Comparison of ENCODE assay signal across 18 mouse cellular contexts in the genomic region with DNA sequence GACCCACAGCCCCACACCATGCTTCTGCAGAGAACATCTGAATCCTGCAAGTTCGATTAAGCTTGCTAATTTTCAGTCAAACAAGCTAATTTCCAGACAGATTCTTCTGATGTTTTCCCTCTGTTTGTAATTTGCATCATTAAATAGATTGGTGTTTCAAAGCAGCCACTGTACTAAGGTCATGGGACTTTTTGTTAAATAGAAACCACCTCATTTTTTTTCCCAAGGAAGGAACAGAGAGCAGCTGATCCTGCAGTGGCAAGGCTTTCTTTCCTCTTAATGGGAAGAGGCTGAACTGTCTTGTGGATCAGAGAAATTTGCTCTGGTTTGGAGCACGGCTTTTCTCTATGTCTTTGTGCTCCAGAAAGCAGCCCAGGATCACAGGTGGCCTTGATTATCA.
DNase-seq lines count a peak whose midpoint lies in the region; ATAC-seq and TF ChIP-seq lines count a peak whose summit lies in the region.
"Had no signal": no experiment of that assay in that cellular context is flagged by ENCODE, and none has a peak within 500 bp of the region (broad histone marks: within the 10 kb centered on the region; RNA-seq: fewer than 3 reads in every experiment).

No protein-coding gene starts in this region.

- no peaks in the 10 kb centered on the region for H3K9me3 ChIP-seq in forebrain, embryonic 12.5 days
- no peaks in the 10 kb centered on the region for H3K9me3 ChIP-seq in forebrain, embryonic 10.5 days
- no peaks in the 10 kb centered on the region for H3K9me3 ChIP-seq in forebrain, postnatal 0 days (ENCODE audit: low read length)
- H3K9me3 ChIP-seq in midbrain, embryonic 11.5 days (ENCODE audit: control insufficient read depth, low read length): no peaks in the 10 kb centered on the region
- H3K9me3 ChIP-seq in neural tube, embryonic 14.5 days (ENCODE audit: control insufficient read depth, low read length): no peaks in the 10 kb centered on the region
- H3K9me3 ChIP-seq in kidney, embryonic 14.5 days (ENCODE audit: control insufficient read depth, low read length): no peaks in the 10 kb centered on the region
- H3K9me3 ChIP-seq: embryonic facial prominence, embryonic 15.5 days had no signal

- no peak for TF ChIP-seq CTCF in forebrain, postnatal 0 days (IDR thresholded peaks at IDR 0.05; ENCODE audit: low read depth)

- H3K36me3 ChIP-seq in forebrain, embryonic 12.5 days (replicated peaks): no peaks in the 10 kb centered on the region
- H3K36me3 ChIP-seq in forebrain, embryonic 10.5 days (replicated peaks): no peaks in the 10 kb centered on the region
- no peaks in the 10 kb centered on the region for H3K36me3 ChIP-seq in forebrain, postnatal 0 days (ENCODE audit: insufficient read depth)
- no peaks in the 10 kb centered on the region for H3K36me3 ChIP-seq in midbrain, embryonic 11.5 days (ENCODE audit: control insufficient read depth, insufficient read depth, low read length)
- no peaks in the 10 kb centered on the region for H3K36me3 ChIP-seq in neural tube, embryonic 14.5 days (ENCODE audit: control insufficient read depth, insufficient read depth, low read length)
- no peaks in the 10 kb centered on the region for H3K36me3 ChIP-seq in kidney, embryonic 14.5 days (ENCODE audit: control insufficient read depth, insufficient read depth, low read length)
- H3K36me3 ChIP-seq: embryonic facial prominence, embryonic 15.5 days had no signal

- peaks cover 15% of the 10 kb centered on the region for H3K4me1 ChIP-seq in forebrain, embryonic 12.5 days
- H3K4me1 ChIP-seq in forebrain, embryonic 10.5 days: peaks cover 11% of the 10 kb centered on the region
- no peaks in the 10 kb centered on the region for H3K4me1 ChIP-seq in forebrain, postnatal 0 days (ENCODE audit: insufficient read depth)
- peaks cover 21% of the 10 kb centered on the region for H3K4me1 ChIP-seq in midbrain, embryonic 11.5 days (ENCODE audit: control insufficient read depth, insufficient read depth, low read length)
- H3K4me1 ChIP-seq in neural tube, embryonic 14.5 days (ENCODE audit: control insufficient read depth, insufficient read depth, low read length): peaks cover 20% of the 10 kb centered on the region
- H3K4me1 ChIP-seq in kidney, embryonic 14.5 days (ENCODE audit: control insufficient read depth, insufficient read depth, low read length): no peaks in the 10 kb centered on the region
- H3K4me1 ChIP-seq: embryonic facial prominence, embryonic 15.5 days had no signal

- H3K4me2 ChIP-seq in forebrain, embryonic 12.5 days: no peak overlapping the region
- no peak overlapping the region for H3K4me2 ChIP-seq in forebrain, postnatal 0 days (ENCODE audit: low read depth)
- H3K4me2 ChIP-seq in midbrain, embryonic 11.5 days: no peak overlapping the region
- no peak overlapping the region; the same call in 1 of the 2 replicates for H3K4me2 ChIP-seq in neural tube, embryonic 14.5 days (ENCODE audit: low read depth, low read length)
- no peak overlapping the region for H3K4me2 ChIP-seq in kidney, embryonic 14.5 days (replicated peaks; ENCODE audit: low read depth, low read length)
- H3K4me2 ChIP-seq: embryonic facial prominence, embryonic 15.5 days had no signal

- H3K9ac ChIP-seq in forebrain, embryonic 12.5 days: no peak overlapping the region
- H3K9ac ChIP-seq in forebrain, postnatal 0 days: no peak overlapping the region
- peak overlapping the region; percentile 16; the same call in 1 of the 2 replicates for H3K9ac ChIP-seq in midbrain, embryonic 11.5 days (ENCODE audit: low read length)
- no peak overlapping the region; the same call in 1 of the 2 replicates for H3K9ac ChIP-seq in neural tube, embryonic 14.5 days (replicated peaks; ENCODE audit: low read depth, low read length)
- H3K9ac ChIP-seq in kidney, embryonic 14.5 days (ENCODE audit: low read depth, low read length): no peak overlapping the region
- H3K9ac ChIP-seq: embryonic facial prominence, embryonic 15.5 days had no signal

- 17% methylated on average over 2 of the region's 2 CpGs for WGBS in forebrain, embryonic 12.5 days
- 44% methylated on average over 2 of the region's 2 CpGs for WGBS in forebrain, embryonic 10.5 days
- WGBS in forebrain, postnatal 0 days: 20% methylated on average over 2 of the region's 2 CpGs
- 37% methylated on average over 2 of the region's 2 CpGs for WGBS in midbrain, embryonic 11.5 days
- WGBS in neural tube, embryonic 14.5 days: 31% methylated on average over 2 of the region's 2 CpGs
- 66% methylated on average over 2 of the region's 2 CpGs for WGBS in kidney, embryonic 14.5 days

- ATAC-seq in forebrain, embryonic 12.5 days (ENCODE audit: low FRiP score): peak; percentile 9; the same call in 1 of the 2 replicates
- ATAC-seq in forebrain, postnatal 0 days: no peak
- no peak for ATAC-seq in midbrain, embryonic 11.5 days (ENCODE audit: low FRiP score)
- no peak for ATAC-seq in neural tube, embryonic 14.5 days (ENCODE audit: low read depth)
- ATAC-seq in kidney, embryonic 14.5 days (ENCODE audit: low FRiP score, low TSS enrichment): no peak

- H3K27me3 ChIP-seq in forebrain, embryonic 12.5 days: no peaks in the 10 kb centered on the region
- no peaks in the 10 kb centered on the region for H3K27me3 ChIP-seq in forebrain, embryonic 10.5 days (ENCODE audit: poor library complexity, severe bottlenecking)
- H3K27me3 ChIP-seq in forebrain, postnatal 0 days (ENCODE audit: insufficient read depth, low read length): no peaks in the 10 kb centered on the region
- no peaks in the 10 kb centered on the region for H3K27me3 ChIP-seq in midbrain, embryonic 11.5 days (ENCODE audit: control insufficient read depth, insufficient read depth, low read length)
- no peaks in the 10 kb centered on the region for H3K27me3 ChIP-seq in neural tube, embryonic 14.5 days (ENCODE audit: control insufficient read depth, insufficient read depth, low read length)
- H3K27me3 ChIP-seq in kidney, embryonic 14.5 days (ENCODE audit: control insufficient read depth, insufficient read depth, low read length): no peaks in the 10 kb centered on the region

- DNase-seq in forebrain, embryonic 10.5 days (ENCODE audit: extremely low spot score, low spot score): no peak
- peak; percentile 24 for DNase-seq in forebrain, postnatal 0 days
- no peak for DNase-seq in midbrain, embryonic 11.5 days (ENCODE audit: low spot score, missing footprints)
- no peak for DNase-seq in adipocyte (ENCODE audit: low spot score)
- DNase-seq in spleen, postnatal 14 days (ENCODE audit: low spot score in 2 of 2): no peak
- DNase-seq: adrenal gland, postnatal 14 days; cerebellum, adult 8-10 months; gastrocnemius, postnatal 14 days; heart, adult 2 months; kidney, adult 9 months; left cerebral cortex, postnatal 4 days; lung, adult 18-20 months; right cerebral cortex, postnatal 4 days; thymus, postnatal 36 days had no signal

- peak overlapping the region; percentile 70 for H3K27ac ChIP-seq in forebrain, embryonic 12.5 days
- H3K27ac ChIP-seq in forebrain, embryonic 10.5 days: no peak overlapping the region
- H3K27ac ChIP-seq in forebrain, postnatal 0 days (ENCODE audit: low read depth, low read length): no peak overlapping the region
- no peak overlapping the region; the same call in 1 of the 2 replicates for H3K27ac ChIP-seq in midbrain, embryonic 11.5 days (ENCODE audit: low read depth, low read length)
- peak overlapping the region; percentile 78 for H3K27ac ChIP-seq in neural tube, embryonic 14.5 days (ENCODE audit: low read depth, low read length)
- no peak overlapping the region for H3K27ac ChIP-seq in kidney, embryonic 14.5 days (ENCODE audit: low read depth, low read length)
- H3K27ac ChIP-seq: embryonic facial prominence, embryonic 15.5 days; heart, adult 2 months had no signal

- no peak overlapping the region for H3K4me3 ChIP-seq in forebrain, embryonic 12.5 days (replicated peaks)
- H3K4me3 ChIP-seq in forebrain, embryonic 10.5 days: no peak overlapping the region
- no peak overlapping the region for H3K4me3 ChIP-seq in forebrain, postnatal 0 days (ENCODE audit: low read depth, low read length)
- H3K4me3 ChIP-seq in midbrain, embryonic 11.5 days (ENCODE audit: low read depth, low read length): no peak overlapping the region
- H3K4me3 ChIP-seq in neural tube, embryonic 14.5 days (ENCODE audit: low read depth, low read length): no peak overlapping the region
- H3K4me3 ChIP-seq in kidney, embryonic 14.5 days (ENCODE audit: low read length): no peak overlapping the region
- H3K4me3 ChIP-seq: embryonic facial prominence, embryonic 15.5 days; heart, adult 2 months had no signal

Comparison
In these comparisons a context has a peak if more than half of its experiments do, and no peak if none do; other contexts are left out.
1. H3K27ac ChIP-seq: peak in forebrain, embryonic 12.5 days (single experiment) and neural tube, embryonic 14.5 days (single experiment); none in forebrain, embryonic 10.5 days (single experiment), forebrain, postnatal 0 days (single experiment), midbrain, embryonic 11.5 days (single experiment) and kidney, embryonic 14.5 days (single experiment).